Comparison of ENCODE assay signal across 18 mouse cellular contexts in genomic region chr4:118079195-118079594, GRCm38 (mm10). TPM values are rescaled to one million over a fixed set of nuclear protein-coding genes. Genes with fewer than 3 reads are reported as not detected.
DNase-seq lines count a peak whose midpoint lies in the region; ATAC-seq and TF ChIP-seq lines count a peak whose summit lies in the region.
"Had no signal": no experiment of that assay in that cellular context is flagged by ENCODE, and none has a peak within 500 bp of the region (broad histone marks: within the 10 kb centered on the region; RNA-seq: fewer than 3 reads in every experiment).

No protein-coding gene starts in this region.

- peaks cover 49% of the 10 kb centered on the region for H3K36me3 ChIP-seq in G1E (replicated peaks)
- 0 out of 2 replicates have a peak, but pooled peaks cover 3% of the 10 kb centered on the region for H3K36me3 ChIP-seq in intestine, embryonic 16.5 days (ENCODE audit: control insufficient read depth, insufficient read depth, low read length)
- H3K36me3 ChIP-seq: limb, embryonic 12.5 days; midbrain, embryonic 13.5 days had no signal

- no peak overlapping the region for H3K27ac ChIP-seq in intestine, embryonic 16.5 days (ENCODE audit: low read length)
- H3K27ac ChIP-seq: embryonic facial prominence, embryonic 10.5 days; midbrain, embryonic 13.5 days had no signal

- no peaks in the 10 kb centered on the region for H3K9me3 ChIP-seq in G1E (replicated peaks)
- no peaks in the 10 kb centered on the region; the same call in 1 of the 2 replicates for H3K9me3 ChIP-seq in intestine, embryonic 16.5 days (ENCODE audit: control insufficient read depth, low read length)
- H3K9me3 ChIP-seq: midbrain, embryonic 13.5 days had no signal

- peak; percentile 65 for DNase-seq in G1E (ENCODE audit: low spot score)
- peak; percentile 91 for DNase-seq in MEL-GATA-1-ER (ENCODE audit: extremely low read depth, low read depth)
- no peak for DNase-seq in embryo, embryonic 10.5 days (ENCODE audit: low spot score)
- DNase-seq in adrenal gland, postnatal 36 days = no peak
- no peak for DNase-seq in ovary, postnatal 36 days (ENCODE audit: low spot score)
- DNase-seq: cerebellum, postnatal 10 days; heart, adult 18-20 months; kidney, adult 11 months; kidney, postnatal 25 days; layer of hippocampus, postnatal 36 days; right cerebral cortex, postnatal 4 days; thymus, adult 2 months had no signal

- no peak overlapping the region for H3K4me2 ChIP-seq in intestine, embryonic 16.5 days (ENCODE audit: low read depth, low read length)
- H3K4me2 ChIP-seq: limb, embryonic 12.5 days; midbrain, embryonic 13.5 days had no signal

- peaks cover 63% of the 10 kb centered on the region for H3K4me1 ChIP-seq in G1E (ENCODE audit: insufficient read depth, low read depth, low read length)
- peaks cover 10% of the 10 kb centered on the region; the same call in 1 of the 2 replicates for H3K4me1 ChIP-seq in intestine, embryonic 16.5 days (ENCODE audit: control insufficient read depth, insufficient read depth, low read length)

- peak; percentile 82 for ATAC-seq in G1E (ENCODE audit: extremely low read depth, insufficient number of reproducible peaks, low FRiP score, poor library complexity, severe bottlenecking)
- ATAC-seq in intestine, embryonic 16.5 days = peak; percentile 50
- peak; percentile 87 for ATAC-seq in megakaryocyte progenitor cell, adult 5-6 weeks (replicated peaks; ENCODE audit: poor library complexity)
- ATAC-seq: midbrain, embryonic 13.5 days had no signal

- no peaks in the 10 kb centered on the region for H3K27me3 ChIP-seq in G1E (ENCODE audit: insufficient read depth, low read length)
- no peaks in the 10 kb centered on the region for H3K27me3 ChIP-seq in intestine, embryonic 16.5 days (replicated peaks; ENCODE audit: control insufficient read depth, insufficient read depth, low read length)
- H3K27me3 ChIP-seq: limb, embryonic 12.5 days; midbrain, embryonic 13.5 days had no signal

- no peak overlapping the region for H3K9ac ChIP-seq in intestine, embryonic 16.5 days (ENCODE audit: low read depth, low read length)
- H3K9ac ChIP-seq: limb, embryonic 12.5 days; midbrain, embryonic 13.5 days had no signal

- peak overlapping the region; percentile 21; the same call in 1 of the 2 replicates for H3K4me3 ChIP-seq in G1E (ENCODE audit: low read depth, low read length)
- no peak overlapping the region for H3K4me3 ChIP-seq in intestine, embryonic 16.5 days (ENCODE audit: low read length)
- H3K4me3 ChIP-seq: embryonic facial prominence, embryonic 10.5 days; hindbrain, embryonic 10.5 days; limb, embryonic 12.5 days; midbrain, embryonic 13.5 days had no signal

- WGBS in intestine, embryonic 16.5 days = 69% methylated on average over 8 of the region's 8 CpGs

- TF ChIP-seq CTCF in G1E (IDR thresholded peaks at IDR 0.05; ENCODE audit: low read depth, low read length) = no peak

RNA-seq across cellular contexts. Expression of gene St3gal3, which starts 55.5 kb away (rescaled TPM):
- total RNA-seq in G1E (2014; fragmentation: Nextera tagmentation) (13.4 and 24.6 TPM in 2 replicates), G1E (2017) (6.9 and 10.3 TPM in 2 replicates)
- 13.8 and 13.9 TPM in 2 replicates for polyA plus RNA-seq in G1E (2012)
- 8.6 and 10.1 TPM in 2 replicates for polyA plus RNA-seq in intestine, embryonic 16.5 days (2015; fragmentation: Nextera tagmentation; extraction: Ambion mirVana)
- total RNA-seq in megakaryocyte progenitor cell, adult 5-6 weeks (2015) = 3.9 and 4.6 TPM in 2 replicates
- total RNA-seq in megakaryocyte progenitor cell, adult 5-6 weeks (2017) = 4.7 and 5.2 TPM in 2 replicates
- 10 to 100 TPM; 30.4 to 33.7 TPM for total RNA-seq in adrenal gland, postnatal 36 days (2021)

Comparison
In these comparisons a context has a peak if more than half of its experiments do, and no peak if none do; other contexts are left out.
1. DNase-seq: peak in G1E (single experiment) and MEL-GATA-1-ER (single experiment); none in embryo, embryonic 10.5 days (single experiment), adrenal gland, postnatal 36 days (0 of 2) and ovary, postnatal 36 days (single experiment).
2. Peak in every context shown above with its lines, with median percentiles within 50 percentile points of each other: ATAC-seq.